In the genomic region with DNA sequence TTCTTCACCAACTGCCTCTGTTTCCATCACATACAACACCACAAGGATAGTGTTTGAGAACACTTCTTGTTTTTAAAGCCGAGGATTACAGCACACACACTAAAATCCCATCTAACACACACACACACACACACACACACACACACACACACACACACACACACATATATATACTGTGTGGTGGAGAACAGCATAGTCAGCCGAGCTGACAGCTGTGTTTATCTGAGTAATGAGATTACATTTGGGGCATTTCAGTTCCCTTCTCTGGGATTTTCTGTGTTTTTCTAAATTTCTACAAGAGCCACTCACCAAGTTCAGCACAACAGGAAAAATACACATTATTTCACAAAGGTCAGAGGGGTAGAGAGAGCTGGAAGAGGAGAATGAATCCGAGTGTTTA, we compare ENCODE assay signal across 24 mouse cellular contexts.
DNase-seq lines count a peak whose midpoint lies in the region; ATAC-seq lines count a peak whose summit lies in the region.
"Had no signal": no experiment of that assay in that cellular context is flagged by ENCODE, and none has a peak within 500 bp of the region (broad histone marks: within the 10 kb centered on the region; RNA-seq: fewer than 3 reads in every experiment).

No protein-coding gene starts in this region.

- peak; percentile 49; the same call in 1 of the 2 replicates for ATAC-seq in kidney, embryonic 16.5 days (ENCODE audit: low FRiP score, low TSS enrichment)
- ATAC-seq in embryonic facial prominence, embryonic 12.5 days (ENCODE audit: insufficient number of reproducible peaks, insufficient read depth, low FRiP score, low TSS enrichment), result peak; percentile 41; the same call in 1 of the 2 replicates
- ATAC-seq in stomach, embryonic 15.5 days (ENCODE audit: insufficient read depth, low FRiP score, low read depth), result peak; percentile 33; the same call in 1 of the 2 replicates

- no peak for DNase-seq in kidney, postnatal 10 days
- peak; percentile 23 for DNase-seq in NIH3T3 (ENCODE audit: low read depth)
- no peak for DNase-seq in layer of hippocampus, postnatal 14 days (ENCODE audit: low spot score in 2 of 2)
- no peak for DNase-seq in ovary, postnatal 14 days (ENCODE audit: low spot score)
- DNase-seq: adrenal gland, adult 2 months; cerebellum, adult 9-10 months; gastrocnemius, postnatal 10 days; heart, adult 18-20 months; kidney, adult 2 months; kidney, postnatal 36 days; thymus, adult 18-20 months; thymus, postnatal 4 days had no signal

- no peaks in the 10 kb centered on the region for H3K36me3 ChIP-seq in kidney, embryonic 16.5 days (ENCODE audit: insufficient read depth, low read length)
- no peaks in the 10 kb centered on the region for H3K36me3 ChIP-seq in embryonic facial prominence, embryonic 12.5 days
- no peaks in the 10 kb centered on the region for H3K36me3 ChIP-seq in stomach, embryonic 15.5 days
- H3K36me3 ChIP-seq: embryonic facial prominence, embryonic 15.5 days; forebrain, embryonic 10.5 days; heart, embryonic 13.5 days; limb, embryonic 13.5 days; midbrain, embryonic 12.5 days; neural tube, embryonic 12.5 days had no signal

- no peaks in the 10 kb centered on the region for H3K4me1 ChIP-seq in kidney, embryonic 16.5 days (ENCODE audit: insufficient read depth, low read length)
- peaks cover 5% of the 10 kb centered on the region for H3K4me1 ChIP-seq in embryonic facial prominence, embryonic 12.5 days
- peaks cover 5% of the 10 kb centered on the region; the same call in 1 of the 2 replicates for H3K4me1 ChIP-seq in stomach, embryonic 15.5 days
- H3K4me1 ChIP-seq: embryonic facial prominence, embryonic 15.5 days; forebrain, embryonic 10.5 days; heart, embryonic 13.5 days; midbrain, embryonic 12.5 days; neural tube, embryonic 12.5 days had no signal

- no peak overlapping the region for H3K27ac ChIP-seq in kidney, embryonic 16.5 days (ENCODE audit: low read length)
- H3K27ac ChIP-seq in embryonic facial prominence, embryonic 12.5 days, result no peak overlapping the region
- H3K27ac ChIP-seq in stomach, embryonic 15.5 days, result peak overlapping the region; percentile 84
- H3K27ac ChIP-seq: embryonic facial prominence, embryonic 15.5 days; forebrain, embryonic 10.5 days; heart, embryonic 13.5 days; hindbrain, embryonic 14.5 days; liver, embryonic 14.5 days; macrophage; midbrain, embryonic 12.5 days; neural tube, embryonic 12.5 days had no signal

- H3K9ac ChIP-seq in kidney, embryonic 16.5 days (replicated peaks; ENCODE audit: low read length), result no peak overlapping the region
- H3K9ac ChIP-seq in embryonic facial prominence, embryonic 12.5 days, result no peak overlapping the region
- H3K9ac ChIP-seq in stomach, embryonic 15.5 days, result no peak overlapping the region
- H3K9ac ChIP-seq: embryonic facial prominence, embryonic 15.5 days; heart, embryonic 13.5 days; hindbrain, embryonic 14.5 days; limb, embryonic 13.5 days; liver, embryonic 14.5 days; midbrain, embryonic 12.5 days; neural tube, embryonic 12.5 days had no signal

- H3K9me3 ChIP-seq in kidney, embryonic 16.5 days (ENCODE audit: low read length), result no peaks in the 10 kb centered on the region
- no peaks in the 10 kb centered on the region for H3K9me3 ChIP-seq in embryonic facial prominence, embryonic 12.5 days
- H3K9me3 ChIP-seq in stomach, embryonic 15.5 days, result no peaks in the 10 kb centered on the region
- H3K9me3 ChIP-seq: embryonic facial prominence, embryonic 15.5 days; midbrain, embryonic 12.5 days; neural tube, embryonic 12.5 days had no signal

- no peak overlapping the region for H3K4me2 ChIP-seq in kidney, embryonic 16.5 days (replicated peaks; ENCODE audit: low read depth, low read length)
- no peak overlapping the region for H3K4me2 ChIP-seq in embryonic facial prominence, embryonic 12.5 days (replicated peaks)
- peak overlapping the region; percentile 17; the same call in 1 of the 2 replicates for H3K4me2 ChIP-seq in stomach, embryonic 15.5 days
- H3K4me2 ChIP-seq: embryonic facial prominence, embryonic 15.5 days; heart, embryonic 13.5 days; hindbrain, embryonic 14.5 days; limb, embryonic 13.5 days; midbrain, embryonic 12.5 days; neural tube, embryonic 12.5 days had no signal

- no peak overlapping the region for H3K4me3 ChIP-seq in kidney, embryonic 16.5 days (ENCODE audit: low read length)
- no peak overlapping the region for H3K4me3 ChIP-seq in embryonic facial prominence, embryonic 12.5 days
- H3K4me3 ChIP-seq in stomach, embryonic 15.5 days (replicated peaks), result no peak overlapping the region
- H3K4me3 ChIP-seq: embryonic facial prominence, embryonic 15.5 days; forebrain, embryonic 10.5 days; heart, embryonic 13.5 days; limb, embryonic 13.5 days; midbrain, embryonic 12.5 days; neural tube, embryonic 12.5 days had no signal

- WGBS in kidney, embryonic 16.5 days, result 47% methylated on average over 3 of the region's 3 CpGs
- WGBS in embryonic facial prominence, embryonic 12.5 days, result 38% methylated on average over 3 of the region's 3 CpGs
- WGBS in stomach, embryonic 15.5 days, result 18% methylated on average over 3 of the region's 3 CpGs

- no peaks in the 10 kb centered on the region for H3K27me3 ChIP-seq in kidney, embryonic 16.5 days (ENCODE audit: insufficient read depth, low read length)
- H3K27me3 ChIP-seq in embryonic facial prominence, embryonic 12.5 days, result no peaks in the 10 kb centered on the region
- no peaks in the 10 kb centered on the region for H3K27me3 ChIP-seq in stomach, embryonic 15.5 days (replicated peaks)
- H3K27me3 ChIP-seq: embryonic facial prominence, embryonic 15.5 days; heart, embryonic 13.5 days; limb, embryonic 13.5 days; midbrain, embryonic 12.5 days; neural tube, embryonic 12.5 days had no signal
